Mouse (Mus musculus): ENCODE results near the gene Med24. TPM values are rescaled to one million over a fixed set of nuclear protein-coding genes. Genes with fewer than 3 reads are reported as not detected.

Med24 gene
- polyA plus RNA-seq, 1 experiment, result 55.1 TPM

GRCm38 (mm10) chr11:98698849-98699640, 30.2 kb downstream of the Med24 start:
- 79% methylated on average over 16 of the region's 16 CpGs for WGBS
- TF ChIP-seq CTCF (IDR thresholded peaks at IDR 0.05; ENCODE audit: insufficient read depth, low read length), result no peak
- TF ChIP-seq POLR2A (IDR thresholded peaks at IDR 0.05; ENCODE audit: borderline replicate concordance, extremely low read depth, low read depth, low read length), result no peak
- Histone ChIP-seq H3K4me3 (replicated peaks; ENCODE audit: extremely low read depth, low read depth, low read length) (no peak overlapping the region), H3K4me1 (ENCODE audit: control insufficient read depth, insufficient read depth, low read length) (no peaks in the 10 kb centered on the region)
- no peak for DNase-seq

- DNase-seq, result no peak
- Histone ChIP-seq H3K4me3 (replicated peaks; ENCODE audit: extremely low read depth, low read depth, low read length) (no peak overlapping the region), H3K4me1 (ENCODE audit: control insufficient read depth, insufficient read depth, low read length) (no peaks in the 10 kb centered on the region)
- 88% methylated on average over 12 of the region's 12 CpGs for WGBS
- TF ChIP-seq CTCF (IDR thresholded peaks at IDR 0.05; ENCODE audit: insufficient read depth, low read length), result no peak
- TF ChIP-seq POLR2A (IDR thresholded peaks at IDR 0.05; ENCODE audit: borderline replicate concordance, extremely low read depth, low read depth, low read length), result no peak
These were observed 32.0 kb downstream of the Med24 start for GRCm38 (mm10) chr11:98697225-98697624.

GRCm38 (mm10) chr11:98696454-98697216, 32.6 kb downstream of the Med24 start:
- TF ChIP-seq POLR2A (IDR thresholded peaks at IDR 0.05; ENCODE audit: borderline replicate concordance, extremely low read depth, low read depth, low read length) (no peak), CTCF (IDR thresholded peaks at IDR 0.05; ENCODE audit: insufficient read depth, low read length) (no peak)
- 73% methylated on average over 14 of the region's 14 CpGs for WGBS
- no peak for DNase-seq
- Histone ChIP-seq H3K4me3 (replicated peaks; ENCODE audit: extremely low read depth, low read depth, low read length) (no peak overlapping the region), H3K4me1 (ENCODE audit: control insufficient read depth, insufficient read depth, low read length) (no peaks in the 10 kb centered on the region)

GRCm38 (mm10) chr11:98695408-98695807, 33.8 kb downstream of the Med24 start:
- no peaks in the 10 kb centered on the region for H3K4me1 ChIP-seq (ENCODE audit: control insufficient read depth, insufficient read depth, low read length)
- DNase-seq, result no peak
- 75% methylated on average over 14 of the region's 14 CpGs for WGBS
- no peak overlapping the region for H3K4me3 ChIP-seq (replicated peaks; ENCODE audit: extremely low read depth, low read depth, low read length)
- TF ChIP-seq CTCF (IDR thresholded peaks at IDR 0.05; ENCODE audit: insufficient read depth, low read length) (no peak), POLR2A (IDR thresholded peaks at IDR 0.05; ENCODE audit: borderline replicate concordance, extremely low read depth, low read depth, low read length) (no peak)

DNA sequence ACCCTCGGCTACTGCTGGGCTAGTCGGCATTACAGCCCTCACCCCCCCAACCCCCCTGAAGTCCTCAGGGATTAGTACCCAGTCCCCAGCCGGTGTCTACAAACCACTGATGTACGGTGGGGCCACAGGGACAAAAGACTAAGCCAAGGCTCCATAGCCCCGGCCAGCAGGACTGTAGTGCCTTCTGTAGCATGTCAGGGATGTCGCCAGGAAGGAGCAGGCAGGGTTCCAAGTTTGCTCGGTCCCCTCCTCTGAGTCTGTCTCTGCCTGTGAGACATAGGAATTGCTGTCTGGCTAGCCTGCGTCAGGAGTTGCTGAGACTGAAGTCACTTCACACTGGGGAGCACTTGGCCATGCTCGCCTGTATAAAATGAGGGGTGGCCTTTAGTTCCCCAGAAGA, 34.9 kb downstream of the Med24 start:
- TF ChIP-seq CTCF (IDR thresholded peaks at IDR 0.05; ENCODE audit: insufficient read depth, low read length) (no peak), POLR2A (IDR thresholded peaks at IDR 0.05; ENCODE audit: borderline replicate concordance, extremely low read depth, low read depth, low read length) (no peak)
- DNase-seq, result no peak
- WGBS, result 67% methylated on average over 9 of the region's 9 CpGs
- H3K4me3 ChIP-seq (replicated peaks; ENCODE audit: extremely low read depth, low read depth, low read length), result no peak overlapping the region
- H3K4me1 ChIP-seq (ENCODE audit: control insufficient read depth, insufficient read depth, low read length), result no peaks in the 10 kb centered on the region

- no peak overlapping the region for H3K4me3 ChIP-seq (replicated peaks; ENCODE audit: extremely low read depth, low read depth, low read length)
- TF ChIP-seq POLR2A (IDR thresholded peaks at IDR 0.05; ENCODE audit: borderline replicate concordance, extremely low read depth, low read depth, low read length), result no peak
- TF ChIP-seq CTCF (IDR thresholded peaks at IDR 0.05; ENCODE audit: insufficient read depth, low read length), result no peak
- 83% methylated on average over 9 of the region's 9 CpGs for WGBS
- H3K4me1 ChIP-seq (ENCODE audit: control insufficient read depth, insufficient read depth, low read length), result no peaks in the 10 kb centered on the region
- DNase-seq, result no peak
These were observed 35.5 kb downstream of the Med24 start for GRCm38 (mm10) chr11:98693746-98694145.

DNA sequence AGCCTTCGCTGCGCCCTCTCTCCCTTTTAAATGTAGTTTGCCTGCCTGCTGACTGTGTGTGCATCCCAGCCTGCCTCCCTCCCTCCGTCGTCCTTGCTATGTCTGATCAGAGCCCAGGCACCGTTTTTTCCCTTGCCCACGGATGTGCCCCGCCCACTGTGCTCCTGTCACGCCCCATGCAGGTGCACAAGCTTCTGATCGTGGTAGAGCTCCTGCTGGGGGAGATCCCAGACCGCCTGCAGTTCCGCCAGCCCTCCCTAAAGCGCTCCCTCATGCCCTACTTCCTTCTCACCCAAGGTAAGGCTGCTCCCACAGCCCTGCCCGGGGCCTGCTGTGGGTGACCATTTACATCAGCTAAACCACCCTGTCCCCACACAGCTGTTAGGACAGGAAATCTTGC, 36.0 kb downstream of the Med24 start:
- no peaks in the 10 kb centered on the region for H3K4me1 ChIP-seq (ENCODE audit: control insufficient read depth, insufficient read depth, low read length)
- no peak for DNase-seq
- H3K4me3 ChIP-seq (replicated peaks; ENCODE audit: extremely low read depth, low read depth, low read length), result no peak overlapping the region
- WGBS, result 71% methylated on average over 13 of the region's 13 CpGs
- TF ChIP-seq CTCF (IDR thresholded peaks at IDR 0.05; ENCODE audit: insufficient read depth, low read length), result no peak
- TF ChIP-seq POLR2A (IDR thresholded peaks at IDR 0.05; ENCODE audit: borderline replicate concordance, extremely low read depth, low read depth, low read length), result no peak

- WGBS, result 81% methylated on average over 8 of the region's 8 CpGs
- no peak for DNase-seq
- TF ChIP-seq CTCF (IDR thresholded peaks at IDR 0.05; ENCODE audit: insufficient read depth, low read length), result no peak
- TF ChIP-seq POLR2A (IDR thresholded peaks at IDR 0.05; ENCODE audit: borderline replicate concordance, extremely low read depth, low read depth, low read length), result no peak
- Histone ChIP-seq H3K4me3 (replicated peaks; ENCODE audit: extremely low read depth, low read depth, low read length) (no peak overlapping the region), H3K4me1 (ENCODE audit: control insufficient read depth, insufficient read depth, low read length) (no peaks in the 10 kb centered on the region)
These were observed 41.2 kb downstream of the Med24 start for GRCm38 (mm10) chr11:98688009-98688408.

- no peaks in the 10 kb centered on the region for H3K4me1 ChIP-seq (ENCODE audit: control insufficient read depth, insufficient read depth, low read length)
- 65% methylated on average over 4 of the region's 4 CpGs for whole genome bisulfite sequencing
- H3K4me3 ChIP-seq (replicated peaks; ENCODE audit: extremely low read depth, low read depth, low read length), result no peak overlapping the region
- TF ChIP-seq CTCF (IDR thresholded peaks at IDR 0.05; ENCODE audit: insufficient read depth, low read length) (no peak), POLR2A (IDR thresholded peaks at IDR 0.05; ENCODE audit: borderline replicate concordance, extremely low read depth, low read depth, low read length) (no peak)
- DNase-seq, result no peak
These were observed 42.3 kb downstream of the Med24 start for GRCm38 (mm10) chr11:98686976-98687375.
